Mouse (Mus musculus): ENCODE data around the gene Abr. TPM values are rescaled to one million over a fixed set of nuclear protein-coding genes. Genes with fewer than 3 reads are reported as not detected.
A peak's percentile ranks its signal among the peaks of the same experiment; 100 is the strongest.

The Abr gene
- polyA plus RNA-seq, 1 experiment from 2014 or later, result 29.9 TPM

- H3K4me1 ChIP-seq (replicated peaks), result peaks cover 28% of the 10 kb centered on the region
- no peak overlapping the region for H3K27ac ChIP-seq (ENCODE audit: poor library complexity, severe bottlenecking)
- no peak overlapping the region for H3K9ac ChIP-seq
- ATAC-seq (ENCODE audit: insufficient number of reproducible peaks, low FRiP score), result no peak
- no peaks in the 10 kb centered on the region for H3K27me3 ChIP-seq (replicated peaks)
- 68% methylated on average over 10 of the region's 10 CpGs for WGBS
- no peak overlapping the region for H3K4me2 ChIP-seq
- H3K36me3 ChIP-seq, result no peaks in the 10 kb centered on the region
- H3K4me3 ChIP-seq, result no peak overlapping the region
- H3K9me3 ChIP-seq (replicated peaks), result 0 out of 2 replicates have a peak, but pooled peaks cover 4% of the 10 kb centered on the region
Measured at GRCm38 (mm10) chr11:76588632-76589485, 33.3 kb downstream of the Abr start.

GRCm38 (mm10) chr11:76588032-76588431 is 34.1 kb downstream of the Abr start:
- H3K27ac ChIP-seq (ENCODE audit: poor library complexity, severe bottlenecking), result no peak overlapping the region
- ATAC-seq (ENCODE audit: insufficient number of reproducible peaks, low FRiP score), result no peak
- no peak overlapping the region for H3K4me2 ChIP-seq
- H3K4me1 ChIP-seq (replicated peaks), result peaks cover 20% of the 10 kb centered on the region
- no peaks in the 10 kb centered on the region for H3K27me3 ChIP-seq (replicated peaks)
- no peak overlapping the region for H3K9ac ChIP-seq
- H3K36me3 ChIP-seq, result no peaks in the 10 kb centered on the region
- 0 out of 2 replicates have a peak, but pooled peaks cover 4% of the 10 kb centered on the region for H3K9me3 ChIP-seq (replicated peaks)
- WGBS, result 59% methylated on average over 2 of the region's 2 CpGs
- no peak overlapping the region for H3K4me3 ChIP-seq

GRCm38 (mm10) chr11:76587333-76587732 is 34.8 kb downstream of the Abr start:
- Histone ChIP-seq H3K4me3 (no peak overlapping the region), H3K27ac (ENCODE audit: poor library complexity, severe bottlenecking) (no peak overlapping the region), H3K4me1 (replicated peaks) (peaks cover 18% of the 10 kb centered on the region), H3K36me3 (no peaks in the 10 kb centered on the region), H3K9me3 (replicated peaks) (0 out of 2 replicates have a peak, but pooled peaks cover 4% of the 10 kb centered on the region), H3K27me3 (replicated peaks) (no peaks in the 10 kb centered on the region), H3K4me2 (no peak overlapping the region), H3K9ac (no peak overlapping the region)
- 38% methylated on average over 1 of the region's 1 CpGs for WGBS
- ATAC-seq (ENCODE audit: insufficient number of reproducible peaks, low FRiP score), result no peak

- ATAC-seq (ENCODE audit: insufficient number of reproducible peaks, low FRiP score), result no peak
- Histone ChIP-seq H3K4me1 (replicated peaks) (peaks cover 30% of the 10 kb centered on the region), H3K9ac (no peak overlapping the region), H3K27ac (ENCODE audit: poor library complexity, severe bottlenecking) (no peak overlapping the region), H3K9me3 (replicated peaks) (0 out of 2 replicates have a peak, but pooled peaks cover 4% of the 10 kb centered on the region), H3K27me3 (replicated peaks) (no peaks in the 10 kb centered on the region), H3K4me2 (no peak overlapping the region), H3K36me3 (no peaks in the 10 kb centered on the region), H3K4me3 (no peak overlapping the region)
- 71% methylated on average over 3 of the region's 3 CpGs for WGBS
Measured at GRCm38 (mm10) chr11:76586119-76586518, 36.0 kb downstream of the Abr start.

- ATAC-seq (ENCODE audit: insufficient number of reproducible peaks, low FRiP score), result no peak
- peaks cover 7% of the 10 kb centered on the region for H3K27me3 ChIP-seq (replicated peaks)
- WGBS, result 34% methylated on average over 12 of the region's 12 CpGs
- no peak overlapping the region for H3K4me2 ChIP-seq
- H3K9ac ChIP-seq, result no peak overlapping the region
- no peaks in the 10 kb centered on the region for H3K9me3 ChIP-seq (replicated peaks)
- H3K36me3 ChIP-seq, result no peaks in the 10 kb centered on the region
- no peak overlapping the region for H3K27ac ChIP-seq (ENCODE audit: poor library complexity, severe bottlenecking)
- H3K4me3 ChIP-seq, result no peak overlapping the region
- peaks cover 16% of the 10 kb centered on the region for H3K4me1 ChIP-seq (replicated peaks)
Measured at GRCm38 (mm10) chr11:76577588-76578257, 44.4 kb downstream of the Abr start.

GRCm38 (mm10) chr11:76572820-76573385 is 49.2 kb downstream of the Abr start:
- no peaks in the 10 kb centered on the region for H3K9me3 ChIP-seq (replicated peaks)
- peaks cover 31% of the 10 kb centered on the region for H3K4me1 ChIP-seq (replicated peaks)
- no peak overlapping the region for H3K9ac ChIP-seq
- H3K27me3 ChIP-seq (replicated peaks), result peaks cover 41% of the 10 kb centered on the region
- WGBS, result 72% methylated on average over 6 of the region's 6 CpGs
- H3K36me3 ChIP-seq, result no peaks in the 10 kb centered on the region
- no peak overlapping the region for H3K27ac ChIP-seq (ENCODE audit: poor library complexity, severe bottlenecking)
- H3K4me3 ChIP-seq, result no peak overlapping the region
- ATAC-seq (ENCODE audit: insufficient number of reproducible peaks, low FRiP score), result no peak
- no peak overlapping the region for H3K4me2 ChIP-seq

- no peak overlapping the region for H3K27ac ChIP-seq (ENCODE audit: poor library complexity, severe bottlenecking)
- ATAC-seq (ENCODE audit: insufficient number of reproducible peaks, low FRiP score), result 0 out of 2 replicates have a peak, but pooled peaks have one; percentile 3
Measured at GRCm38 (mm10) chr11:76571613-76571929, 50.5 kb downstream of the Abr start.

GRCm38 (mm10) chr11:76570741-76571612 is 51.1 kb downstream of the Abr start:
- peak overlapping the region; percentile 99 for H3K4me2 ChIP-seq
- peak; percentile 68 for ATAC-seq (ENCODE audit: insufficient number of reproducible peaks, low FRiP score)
- under 1% methylated on average over 66 of the region's 66 CpGs for WGBS

More at GRCm38 (mm10) chr11:76571613-76571929, 50.5 kb downstream of the Abr start:
- peaks cover 41% of the 10 kb centered on the region for H3K27me3 ChIP-seq (replicated peaks)
- H3K4me3 ChIP-seq, result peak overlapping the region; percentile 62
- 6% methylated on average over 9 of the region's 9 CpGs for WGBS
- peaks cover 31% of the 10 kb centered on the region for H3K4me1 ChIP-seq (replicated peaks)
- H3K4me2 ChIP-seq, result peak overlapping the region; percentile 99
- no peaks in the 10 kb centered on the region for H3K9me3 ChIP-seq (replicated peaks)
- no peaks in the 10 kb centered on the region for H3K36me3 ChIP-seq
- H3K9ac ChIP-seq, result peak overlapping the region; percentile 70

GRCm38 (mm10) chr11:76570201-76570731 is 51.8 kb downstream of the Abr start:
- ATAC-seq (ENCODE audit: insufficient number of reproducible peaks, low FRiP score), result no peak
- H3K9me3 ChIP-seq (replicated peaks), result no peaks in the 10 kb centered on the region
- peak overlapping the region; percentile 99 for H3K4me2 ChIP-seq
- 0 out of 2 replicates have a peak overlapping the region, but pooled peaks have one; percentile 70 for H3K9ac ChIP-seq
- H3K27ac ChIP-seq (ENCODE audit: poor library complexity, severe bottlenecking), result no peak overlapping the region
- H3K4me1 ChIP-seq (replicated peaks), result peaks cover 31% of the 10 kb centered on the region
- 17% methylated on average over 10 of the region's 10 CpGs for WGBS
- peaks cover 41% of the 10 kb centered on the region for H3K27me3 ChIP-seq (replicated peaks)
- peak overlapping the region; percentile 62 for H3K4me3 ChIP-seq
- H3K36me3 ChIP-seq, result no peaks in the 10 kb centered on the region

More at GRCm38 (mm10) chr11:76570741-76571612, 51.1 kb downstream of the Abr start:
- no peaks in the 10 kb centered on the region for H3K9me3 ChIP-seq (replicated peaks)
- H3K36me3 ChIP-seq, result no peaks in the 10 kb centered on the region
- H3K9ac ChIP-seq, result peak overlapping the region; percentile 70
- H3K4me1 ChIP-seq (replicated peaks), result peaks cover 31% of the 10 kb centered on the region
- H3K27me3 ChIP-seq (replicated peaks), result peaks cover 41% of the 10 kb centered on the region
- no peak overlapping the region for H3K27ac ChIP-seq (ENCODE audit: poor library complexity, severe bottlenecking)
- peak overlapping the region; percentile 62 for H3K4me3 ChIP-seq

- H3K4me2 ChIP-seq, result no peak overlapping the region
- no peak for ATAC-seq (ENCODE audit: insufficient number of reproducible peaks, low FRiP score)
- no peak overlapping the region for H3K9ac ChIP-seq
- WGBS, result 59% methylated on average over 3 of the region's 3 CpGs
- peaks cover 31% of the 10 kb centered on the region for H3K4me1 ChIP-seq (replicated peaks)
- H3K9me3 ChIP-seq (replicated peaks), result no peaks in the 10 kb centered on the region
- H3K36me3 ChIP-seq, result no peaks in the 10 kb centered on the region
- H3K4me3 ChIP-seq, result no peak overlapping the region
- H3K27me3 ChIP-seq (replicated peaks), result peaks cover 41% of the 10 kb centered on the region
- no peak overlapping the region for H3K27ac ChIP-seq (ENCODE audit: poor library complexity, severe bottlenecking)
Measured at GRCm38 (mm10) chr11:76569436-76569835, 52.7 kb downstream of the Abr start.

All from heart, embryonic 12.5 days (tissue).